12 mouse cellular contexts compared by ENCODE assay signal in genomic region chr9:26783414-26783975, GRCm38 (mm10). TPM values are rescaled to one million over a fixed set of nuclear protein-coding genes. Genes with fewer than 3 reads are reported as not detected.
DNase-seq lines count a peak whose midpoint lies in the region; ATAC-seq lines count a peak whose summit lies in the region.
"Had no signal": no experiment of that assay in that cellular context is flagged by ENCODE, and none has a peak within 500 bp of the region (broad histone marks: within the 10 kb centered on the region; RNA-seq: fewer than 3 reads in every experiment).

No protein-coding gene starts in this region.

- H3K4me3 ChIP-seq in heart, embryonic 12.5 days, result peak overlapping the region; percentile 30
- no peak overlapping the region for H3K4me3 ChIP-seq in midbrain, embryonic 11.5 days (ENCODE audit: low read depth, low read length)
- H3K4me3 ChIP-seq in midbrain, embryonic 10.5 days, result no peak overlapping the region
- H3K4me3 ChIP-seq in embryonic facial prominence, embryonic 14.5 days (ENCODE audit: low read depth, low read length), result no peak overlapping the region

- H3K4me1 ChIP-seq in heart, embryonic 12.5 days (replicated peaks), result peaks cover 5% of the 10 kb centered on the region
- no peaks in the 10 kb centered on the region for H3K4me1 ChIP-seq in midbrain, embryonic 11.5 days (ENCODE audit: control insufficient read depth, insufficient read depth, low read length)
- H3K4me1 ChIP-seq in midbrain, embryonic 10.5 days, result peaks cover 5% of the 10 kb centered on the region; the same call in 1 of the 2 replicates
- no peaks in the 10 kb centered on the region for H3K4me1 ChIP-seq in embryonic facial prominence, embryonic 14.5 days (ENCODE audit: control insufficient read depth, insufficient read depth, low read length)

- H3K4me2 ChIP-seq in heart, embryonic 12.5 days, result peak overlapping the region; percentile 53
- no peak overlapping the region for H3K4me2 ChIP-seq in midbrain, embryonic 11.5 days
- H3K4me2 ChIP-seq in embryonic facial prominence, embryonic 14.5 days (ENCODE audit: low read depth, low read length), result no peak overlapping the region

- no peak for ATAC-seq in heart, embryonic 12.5 days (ENCODE audit: insufficient number of reproducible peaks, low FRiP score)
- ATAC-seq in midbrain, embryonic 11.5 days (ENCODE audit: low FRiP score), result peak; percentile 57
- 0 out of 2 replicates have a peak, but pooled peaks have one; percentile 22 for ATAC-seq in embryonic facial prominence, embryonic 14.5 days (ENCODE audit: low read depth)
- peak; percentile 91 for ATAC-seq in megakaryocyte progenitor cell, adult 5-6 weeks (replicated peaks; ENCODE audit: poor library complexity)

- no peak overlapping the region for H3K27ac ChIP-seq in heart, embryonic 12.5 days (ENCODE audit: poor library complexity, severe bottlenecking)
- H3K27ac ChIP-seq in midbrain, embryonic 11.5 days (ENCODE audit: low read depth, low read length), result no peak overlapping the region
- H3K27ac ChIP-seq in midbrain, embryonic 10.5 days (replicated peaks), result no peak overlapping the region
- H3K27ac ChIP-seq in embryonic facial prominence, embryonic 14.5 days (replicated peaks; ENCODE audit: low read depth, low read length), result no peak overlapping the region
- H3K27ac ChIP-seq: kidney, postnatal 0 days; stomach, postnatal 0 days had no signal

- 28% methylated on average over 7 of the region's 7 CpGs for WGBS in heart, embryonic 12.5 days
- WGBS in midbrain, embryonic 11.5 days, result 61% methylated on average over 7 of the region's 7 CpGs
- 73% methylated on average over 7 of the region's 7 CpGs for WGBS in midbrain, embryonic 10.5 days
- WGBS in embryonic facial prominence, embryonic 14.5 days, result 60% methylated on average over 7 of the region's 7 CpGs

- DNase-seq in heart, postnatal 10 days, result no peak
- DNase-seq in midbrain, embryonic 11.5 days (ENCODE audit: low spot score, missing footprints), result peak; percentile 67
- DNase-seq in midbrain, embryonic 10.5 days (ENCODE audit: low spot score), result no peak
- DNase-seq in embryonic facial prominence, embryonic 14.5 days (ENCODE audit: low spot score), result no peak
- no peak for DNase-seq in right cerebral cortex, adult 18-20 months
- DNase-seq in gastrocnemius, postnatal 4 days (ENCODE audit: low spot score in 2 of 2), result no peak
- DNase-seq: right cerebral cortex, postnatal 4 days had no signal

- H3K9ac ChIP-seq in heart, embryonic 12.5 days, result no peak overlapping the region
- H3K9ac ChIP-seq in midbrain, embryonic 11.5 days (ENCODE audit: low read length), result no peak overlapping the region
- no peak overlapping the region for H3K9ac ChIP-seq in embryonic facial prominence, embryonic 14.5 days (ENCODE audit: low read depth, low read length)

- H3K27me3 ChIP-seq in heart, embryonic 12.5 days (replicated peaks), result no peaks in the 10 kb centered on the region
- H3K27me3 ChIP-seq in midbrain, embryonic 11.5 days (ENCODE audit: control insufficient read depth, insufficient read depth, low read length), result no peaks in the 10 kb centered on the region
- H3K27me3 ChIP-seq in midbrain, embryonic 10.5 days (ENCODE audit: low read depth, poor library complexity, severe bottlenecking), result no peaks in the 10 kb centered on the region
- no peaks in the 10 kb centered on the region for H3K27me3 ChIP-seq in embryonic facial prominence, embryonic 14.5 days (replicated peaks; ENCODE audit: control insufficient read depth, insufficient read depth, low read length)

- H3K36me3 ChIP-seq in heart, embryonic 12.5 days, result no peaks in the 10 kb centered on the region
- no peaks in the 10 kb centered on the region for H3K36me3 ChIP-seq in midbrain, embryonic 11.5 days (ENCODE audit: control insufficient read depth, insufficient read depth, low read length)
- H3K36me3 ChIP-seq in midbrain, embryonic 10.5 days, result no peaks in the 10 kb centered on the region
- no peaks in the 10 kb centered on the region for H3K36me3 ChIP-seq in embryonic facial prominence, embryonic 14.5 days (ENCODE audit: control insufficient read depth, insufficient read depth, low read length)

- intact Hi-C loops in heart, postnatal 10 days (cut with DNase I), result no loop called here

- no peaks in the 10 kb centered on the region for H3K9me3 ChIP-seq in heart, embryonic 12.5 days (replicated peaks)
- H3K9me3 ChIP-seq in midbrain, embryonic 11.5 days (ENCODE audit: control insufficient read depth, low read length), result no peaks in the 10 kb centered on the region
- H3K9me3 ChIP-seq in midbrain, embryonic 10.5 days (replicated peaks), result no peaks in the 10 kb centered on the region
- no peaks in the 10 kb centered on the region for H3K9me3 ChIP-seq in embryonic facial prominence, embryonic 14.5 days (ENCODE audit: control insufficient read depth, low read length)

RNA-seq across cellular contexts. Expression of gene Glb1l2, which starts 22.8 kb away (rescaled TPM):
- 1.0 and 1.2 TPM in 2 replicates for polyA plus RNA-seq in heart, embryonic 12.5 days (2016; fragmentation: Nextera tagmentation; extraction: Ambion mirVana)
- 1 to 10 TPM in 1 of 2 experiments, under 1 TPM in 1; 0.67 to 1.9 TPM for total RNA-seq in heart, postnatal 10 days (2021)
- polyA plus RNA-seq in midbrain, embryonic 11.5 days (2014; fragmentation: Nextera tagmentation; extraction: Ambion mirVana), result 4.5 and 5.2 TPM in 2 replicates
- 5.8 and 6.0 TPM in 2 replicates for polyA plus RNA-seq in midbrain, embryonic 10.5 days (2016; fragmentation: Nextera tagmentation; extraction: Ambion mirVana)
- 4.6 and 5.6 TPM in 2 replicates for polyA plus RNA-seq in embryonic facial prominence, embryonic 14.5 days (2014; fragmentation: Nextera tagmentation; extraction: Ambion mirVana)
- total RNA-seq in megakaryocyte progenitor cell, adult 5-6 weeks (2015), result 0.17 and 0.44 TPM in 2 replicates
- total RNA-seq in megakaryocyte progenitor cell, adult 5-6 weeks (2017), result 0.10 TPM in 1 of 2 replicates, not detected in the other
- total RNA-seq in gastrocnemius, postnatal 4 days (2021), result 1 to 10 TPM; 3.8 to 5.7 TPM

RNA-seq across cellular contexts. Expression of gene B3gat1, which starts 50.0 kb away (rescaled TPM):
- polyA plus RNA-seq in heart, embryonic 12.5 days (2016; fragmentation: Nextera tagmentation; extraction: Ambion mirVana), result 0.14 TPM in 1 of 2 replicates, not detected in the other
- total RNA-seq in heart, postnatal 10 days (2021), result not detected
- 4.7 and 5.7 TPM in 2 replicates for polyA plus RNA-seq in midbrain, embryonic 11.5 days (2014; fragmentation: Nextera tagmentation; extraction: Ambion mirVana)
- polyA plus RNA-seq in midbrain, embryonic 10.5 days (2016; fragmentation: Nextera tagmentation; extraction: Ambion mirVana), result 2.2 and 3.6 TPM in 2 replicates
- polyA plus RNA-seq in embryonic facial prominence, embryonic 14.5 days (2014; fragmentation: Nextera tagmentation; extraction: Ambion mirVana), result 1.4 and 1.8 TPM in 2 replicates
- not detected in 2 replicates for total RNA-seq in megakaryocyte progenitor cell, adult 5-6 weeks (2015)
- not detected in 2 replicates for total RNA-seq in megakaryocyte progenitor cell, adult 5-6 weeks (2017)
- 1 to 10 TPM; 6.1 to 8.5 TPM for total RNA-seq in gastrocnemius, postnatal 4 days (2021)
- polyA plus RNA-seq: lung, embryonic 16.5 days had no signal
